Mouse (Mus musculus) lung, postnatal 14 days (tissue): ENCODE results near the gene Bloc1s1.

Experiments
- DNase-seq: peaks from one replicate; pipeline ENCODE4 v3.0.0; 2021

Gene Bloc1s1

GRCm38 (mm10) chr10:128902409-128902988 is 21.3 kb downstream of the Bloc1s1 start:
- DNase-seq = no peak

GRCm38 (mm10) chr10:128901409-128901808 is 22.4 kb downstream of the Bloc1s1 start:
- DNase-seq = no peak

- no peak for DNase-seq
These were observed 23.1 kb downstream of the Bloc1s1 start, which contains the start of gene Cd63 for GRCm38 (mm10) chr10:128900698-128901097. Gene Cd63, plus strand, starts transcription at chr10:128900989.

- no peak for DNase-seq
These were observed 23.9 kb downstream of the Bloc1s1 start for GRCm38 (mm10) chr10:128899759-128900490.

- DNase-seq = no peak
These were observed 26.3 kb downstream of the Bloc1s1 start for GRCm38 (mm10) chr10:128897501-128897900.

GRCm38 (mm10) chr10:128896807-128897206 is 27.0 kb downstream of the Bloc1s1 start:
- DNase-seq = no peak

- no peak for DNase-seq
These were observed 27.7 kb downstream of the Bloc1s1 start for GRCm38 (mm10) chr10:128895952-128896693.

GRCm38 (mm10) chr10:128895437-128895836 is 28.4 kb downstream of the Bloc1s1 start:
- DNase-seq = peak; percentile 88

GRCm38 (mm10) chr10:128892246-128892645 is 31.6 kb downstream of the Bloc1s1 start:
- no peak for DNase-seq

GRCm38 (mm10) chr10:128891296-128892094 is 32.3 kb downstream of the Bloc1s1 start, which contains the start of gene Gdf11:
Gene Gdf11, minus strand, starts transcription at chr10:128891718.
- DNase-seq = peak; percentile 53

GRCm38 (mm10) chr10:128890383-128891295 is 33.2 kb downstream of the Bloc1s1 start:
- no peak for DNase-seq

GRCm38 (mm10) chr10:128889846-128890245 is 34.0 kb downstream of the Bloc1s1 start:
- no peak for DNase-seq

GRCm38 (mm10) chr10:128888941-128889827 is 34.7 kb downstream of the Bloc1s1 start:
- no peak for DNase-seq

- no peak for DNase-seq
These were observed 41.8 kb downstream of the Bloc1s1 start for GRCm38 (mm10) chr10:128882067-128882466.

- no peak for DNase-seq
These were observed 45.0 kb downstream of the Bloc1s1 start for GRCm38 (mm10) chr10:128878811-128879210.

- no peak for DNase-seq
These were observed 45.5 kb downstream of the Bloc1s1 start for GRCm38 (mm10) chr10:128878291-128878690.

- no peak for DNase-seq
These were observed 53.5 kb downstream of the Bloc1s1 start for GRCm38 (mm10) chr10:128870341-128870740.
